Comparison of ENCODE assay signal across 10 mouse cellular contexts in genomic region chr11:115843891-115844239, GRCm38 (mm10). TPM values are rescaled to one million over a fixed set of nuclear protein-coding genes. Genes with fewer than 3 reads are reported as not detected.
A peak's percentile ranks its signal among the peaks of the same experiment; 100 is the strongest.
DNase-seq lines count a peak whose midpoint lies in the region; ATAC-seq and TF ChIP-seq lines count a peak whose summit lies in the region.
"Had no signal": no experiment of that assay in that cellular context is flagged by ENCODE, and none has a peak within 500 bp of the region (broad histone marks: within the 10 kb centered on the region; RNA-seq: fewer than 3 reads in every experiment).

No protein-coding gene starts in this region.

- H3K9me3 ChIP-seq in midbrain, embryonic 10.5 days (replicated peaks), result no peaks in the 10 kb centered on the region
- no peaks in the 10 kb centered on the region for H3K9me3 ChIP-seq in midbrain, embryonic 15.5 days
- H3K9me3 ChIP-seq in limb, embryonic 10.5 days (replicated peaks), result no peaks in the 10 kb centered on the region
- no peaks in the 10 kb centered on the region for H3K9me3 ChIP-seq in stomach, postnatal 0 days (ENCODE audit: control insufficient read depth, low read length)
- no peaks in the 10 kb centered on the region for H3K9me3 ChIP-seq in hindbrain, embryonic 16.5 days (ENCODE audit: control insufficient read depth, low read length)
- H3K9me3 ChIP-seq: embryonic facial prominence, embryonic 13.5 days had no signal

- no peak for DNase-seq in midbrain, embryonic 10.5 days (ENCODE audit: low spot score)
- DNase-seq in kidney, adult 8-10 months, result peak; percentile 95 to 98
- no peak for DNase-seq in limb, embryonic 10.5 days (ENCODE audit: low spot score)
- DNase-seq in stomach, postnatal 0 days (ENCODE audit: low spot score), result peak; percentile 91
- no peak for DNase-seq in left cerebral cortex, adult 18-20 months (ENCODE audit: low spot score in 2 of 2)
- DNase-seq: cerebellum, adult 2 months had no signal

- 86% methylated on average over 5 of the region's 5 CpGs for WGBS in midbrain, embryonic 10.5 days
- 88% methylated on average over 5 of the region's 5 CpGs for WGBS in midbrain, embryonic 15.5 days
- WGBS in limb, embryonic 10.5 days, result 90% methylated on average over 5 of the region's 5 CpGs
- 57% methylated on average over 5 of the region's 5 CpGs for WGBS in stomach, postnatal 0 days
- WGBS in hindbrain, embryonic 16.5 days, result 89% methylated on average over 5 of the region's 5 CpGs

- no peak overlapping the region for H3K4me2 ChIP-seq in midbrain, embryonic 15.5 days
- no peak overlapping the region for H3K4me2 ChIP-seq in stomach, postnatal 0 days (replicated peaks; ENCODE audit: low read depth)
- no peak overlapping the region for H3K4me2 ChIP-seq in hindbrain, embryonic 16.5 days (ENCODE audit: low read length)
- H3K4me2 ChIP-seq: embryonic facial prominence, embryonic 13.5 days had no signal

- no peak for TF ChIP-seq EP300 in stomach, postnatal 0 days (optimal IDR thresholded peaks at IDR 0.05)

- 0 out of 2 replicates have a peak overlapping the region, but pooled peaks have one; percentile 6 for H3K27ac ChIP-seq in midbrain, embryonic 10.5 days (replicated peaks)
- no peak overlapping the region for H3K27ac ChIP-seq in midbrain, embryonic 15.5 days
- peak overlapping the region; percentile 61; the same call in 1 of the 2 replicates for H3K27ac ChIP-seq in limb, embryonic 10.5 days
- H3K27ac ChIP-seq in stomach, postnatal 0 days (replicated peaks), result peak overlapping the region; percentile 88
- H3K27ac ChIP-seq in hindbrain, embryonic 16.5 days (ENCODE audit: low read depth, low read length), result no peak overlapping the region
- H3K27ac ChIP-seq: embryonic facial prominence, embryonic 13.5 days; macrophage had no signal

- H3K27me3 ChIP-seq in midbrain, embryonic 10.5 days (ENCODE audit: low read depth, poor library complexity, severe bottlenecking), result peaks cover 7% of the 10 kb centered on the region
- no peaks in the 10 kb centered on the region for H3K27me3 ChIP-seq in midbrain, embryonic 15.5 days (replicated peaks)
- H3K27me3 ChIP-seq in limb, embryonic 10.5 days (ENCODE audit: low read depth, poor library complexity, severe bottlenecking), result no peaks in the 10 kb centered on the region
- H3K27me3 ChIP-seq in stomach, postnatal 0 days (ENCODE audit: control insufficient read depth, insufficient read depth, low read length), result no peaks in the 10 kb centered on the region
- H3K27me3 ChIP-seq in hindbrain, embryonic 16.5 days (replicated peaks; ENCODE audit: control insufficient read depth, insufficient read depth, low read length), result no peaks in the 10 kb centered on the region
- H3K27me3 ChIP-seq: embryonic facial prominence, embryonic 13.5 days had no signal

- no peak overlapping the region for H3K4me3 ChIP-seq in midbrain, embryonic 10.5 days
- no peak overlapping the region for H3K4me3 ChIP-seq in midbrain, embryonic 15.5 days
- H3K4me3 ChIP-seq in limb, embryonic 10.5 days, result no peak overlapping the region
- no peak overlapping the region for H3K4me3 ChIP-seq in stomach, postnatal 0 days (ENCODE audit: low read depth, low read length)
- no peak overlapping the region for H3K4me3 ChIP-seq in hindbrain, embryonic 16.5 days (ENCODE audit: low read length)
- H3K4me3 ChIP-seq: embryonic facial prominence, embryonic 13.5 days had no signal

- TF ChIP-seq CTCF in stomach, postnatal 0 days (IDR thresholded peaks at IDR 0.05; ENCODE audit: low read depth), result no peak

- H3K4me1 ChIP-seq in midbrain, embryonic 10.5 days, result peaks cover 46% of the 10 kb centered on the region
- no peaks in the 10 kb centered on the region for H3K4me1 ChIP-seq in midbrain, embryonic 15.5 days
- H3K4me1 ChIP-seq in limb, embryonic 10.5 days, result peaks cover 47% of the 10 kb centered on the region
- peaks cover 2% of the 10 kb centered on the region; the same call in 1 of the 2 replicates for H3K4me1 ChIP-seq in stomach, postnatal 0 days (replicated peaks; ENCODE audit: control insufficient read depth, insufficient read depth)
- no peaks in the 10 kb centered on the region for H3K4me1 ChIP-seq in hindbrain, embryonic 16.5 days (ENCODE audit: control insufficient read depth, insufficient read depth, low read depth, low read length)

- no peak overlapping the region for H3K9ac ChIP-seq in midbrain, embryonic 15.5 days
- H3K9ac ChIP-seq in stomach, postnatal 0 days (ENCODE audit: low read length), result no peak overlapping the region
- no peak overlapping the region for H3K9ac ChIP-seq in hindbrain, embryonic 16.5 days (ENCODE audit: low read depth, low read length)
- H3K9ac ChIP-seq: embryonic facial prominence, embryonic 13.5 days had no signal

- ATAC-seq in midbrain, embryonic 15.5 days (replicated peaks), result no peak
- ATAC-seq in stomach, postnatal 0 days (ENCODE audit: low FRiP score, low TSS enrichment), result peak; percentile 86
- no peak for ATAC-seq in hindbrain, embryonic 16.5 days

- 0 out of 2 replicates have a peak, but pooled peaks cover 6% of the 10 kb centered on the region for H3K36me3 ChIP-seq in midbrain, embryonic 10.5 days
- no peaks in the 10 kb centered on the region for H3K36me3 ChIP-seq in midbrain, embryonic 15.5 days (replicated peaks)
- peaks cover 37% of the 10 kb centered on the region for H3K36me3 ChIP-seq in limb, embryonic 10.5 days
- H3K36me3 ChIP-seq in stomach, postnatal 0 days (ENCODE audit: control insufficient read depth, insufficient read depth, low read length), result peaks cover 3% of the 10 kb centered on the region; the same call in 1 of the 2 replicates
- no peaks in the 10 kb centered on the region for H3K36me3 ChIP-seq in hindbrain, embryonic 16.5 days (ENCODE audit: control insufficient read depth, insufficient read depth, low read length)

RNA-seq across cellular contexts. Expression of gene Myo15b, which starts 14.3 kb away (rescaled TPM):
- 0.12 and 0.21 TPM in 2 replicates for polyA plus RNA-seq in midbrain, embryonic 10.5 days (2016; fragmentation: Nextera tagmentation; extraction: Ambion mirVana)
- 0.03 and 0.10 TPM in 2 replicates for polyA plus RNA-seq in midbrain, embryonic 15.5 days (2015; fragmentation: Nextera tagmentation; extraction: Ambion mirVana)
- polyA plus RNA-seq in limb, embryonic 10.5 days (2016; fragmentation: Nextera tagmentation; extraction: Ambion mirVana), result 0.05 and 0.18 TPM in 2 replicates
- polyA plus RNA-seq in stomach, postnatal 0 days (2015; fragmentation: Nextera tagmentation; extraction: Ambion mirVana), result 16.0 and 18.2 TPM in 2 replicates
- under 1 TPM; 0.49 to 0.75 TPM for total RNA-seq in left cerebral cortex, adult 18-20 months (2021)
- 0.16 and 0.31 TPM in 2 replicates for polyA plus RNA-seq in hindbrain, embryonic 16.5 days (2015; fragmentation: Nextera tagmentation; extraction: Ambion mirVana)

RNA-seq across cellular contexts. Expression of gene Llgl2, which starts 20.0 kb away (rescaled TPM):
- polyA plus RNA-seq in midbrain, embryonic 10.5 days (2016; fragmentation: Nextera tagmentation; extraction: Ambion mirVana), result 5.5 and 5.9 TPM in 2 replicates
- polyA plus RNA-seq in midbrain, embryonic 15.5 days (2015; fragmentation: Nextera tagmentation; extraction: Ambion mirVana), result 0.84 and 1.0 TPM in 2 replicates
- polyA plus RNA-seq in limb, embryonic 10.5 days (2016; fragmentation: Nextera tagmentation; extraction: Ambion mirVana), result 11.2 and 12.3 TPM in 2 replicates
- 58.4 and 63.5 TPM in 2 replicates for polyA plus RNA-seq in stomach, postnatal 0 days (2015; fragmentation: Nextera tagmentation; extraction: Ambion mirVana)
- total RNA-seq in left cerebral cortex, adult 18-20 months (2021), result 1 to 10 TPM; 3.6 to 4.5 TPM
- 1.3 and 2.1 TPM in 2 replicates for polyA plus RNA-seq in hindbrain, embryonic 16.5 days (2015; fragmentation: Nextera tagmentation; extraction: Ambion mirVana)

RNA-seq across cellular contexts. Expression of gene Tsen54, which starts 29.3 kb away (rescaled TPM):
- polyA plus RNA-seq in midbrain, embryonic 10.5 days (2016; fragmentation: Nextera tagmentation; extraction: Ambion mirVana), result 35.3 and 39.7 TPM in 2 replicates
- polyA plus RNA-seq in midbrain, embryonic 15.5 days (2015; fragmentation: Nextera tagmentation; extraction: Ambion mirVana), result 24.8 and 27.9 TPM in 2 replicates
- polyA plus RNA-seq in limb, embryonic 10.5 days (2016; fragmentation: Nextera tagmentation; extraction: Ambion mirVana), result 42.5 and 48.8 TPM in 2 replicates
- 18.8 and 20.1 TPM in 2 replicates for polyA plus RNA-seq in stomach, postnatal 0 days (2015; fragmentation: Nextera tagmentation; extraction: Ambion mirVana)
- total RNA-seq in left cerebral cortex, adult 18-20 months (2021), result 10 to 100 TPM; 14.0 to 14.5 TPM
- 18.7 and 23.3 TPM in 2 replicates for polyA plus RNA-seq in hindbrain, embryonic 16.5 days (2015; fragmentation: Nextera tagmentation; extraction: Ambion mirVana)

RNA-seq across cellular contexts. Expression of gene Caskin2, which starts 30.4 kb away (rescaled TPM):
- polyA plus RNA-seq in midbrain, embryonic 10.5 days (2016; fragmentation: Nextera tagmentation; extraction: Ambion mirVana), result 17.5 and 18.6 TPM in 2 replicates
- polyA plus RNA-seq in midbrain, embryonic 15.5 days (2015; fragmentation: Nextera tagmentation; extraction: Ambion mirVana), result 9.4 and 11.1 TPM in 2 replicates
- polyA plus RNA-seq in limb, embryonic 10.5 days (2016; fragmentation: Nextera tagmentation; extraction: Ambion mirVana), result 18.1 and 18.9 TPM in 2 replicates
- polyA plus RNA-seq in stomach, postnatal 0 days (2015; fragmentation: Nextera tagmentation; extraction: Ambion mirVana), result 6.6 and 8.6 TPM in 2 replicates
- total RNA-seq in left cerebral cortex, adult 18-20 months (2021), result 10 to 100 TPM; 17.7 to 18.6 TPM
- polyA plus RNA-seq in hindbrain, embryonic 16.5 days (2015; fragmentation: Nextera tagmentation; extraction: Ambion mirVana), result 9.0 and 12.6 TPM in 2 replicates

RNA-seq across cellular contexts. Expression of gene Smim5, which starts 55.9 kb away (rescaled TPM):
- polyA plus RNA-seq in midbrain, embryonic 10.5 days (2016; fragmentation: Nextera tagmentation; extraction: Ambion mirVana), result 1.0 and 1.6 TPM in 2 replicates
- 1.2 and 1.4 TPM in 2 replicates for polyA plus RNA-seq in midbrain, embryonic 15.5 days (2015; fragmentation: Nextera tagmentation; extraction: Ambion mirVana)
- 1.7 and 2.0 TPM in 2 replicates for polyA plus RNA-seq in limb, embryonic 10.5 days (2016; fragmentation: Nextera tagmentation; extraction: Ambion mirVana)
- 16.8 and 17.9 TPM in 2 replicates for polyA plus RNA-seq in stomach, postnatal 0 days (2015; fragmentation: Nextera tagmentation; extraction: Ambion mirVana)
- under 1 TPM in 1 of 2 experiments, not detected in 1; 0.54 TPM for total RNA-seq in left cerebral cortex, adult 18-20 months (2021)
- 2.5 and 3.9 TPM in 2 replicates for polyA plus RNA-seq in hindbrain, embryonic 16.5 days (2015; fragmentation: Nextera tagmentation; extraction: Ambion mirVana)

Comparison
In these comparisons a context has a peak if more than half of its experiments do, and no peak if none do; other contexts are left out.
1. H3K27ac ChIP-seq: peak in midbrain, embryonic 10.5 days (single experiment), limb, embryonic 10.5 days (single experiment) and stomach, postnatal 0 days (single experiment); none in midbrain, embryonic 15.5 days (single experiment) and hindbrain, embryonic 16.5 days (single experiment).
2. DNase-seq: peak in kidney, adult 8-10 months (2 of 2) and stomach, postnatal 0 days (single experiment); none in midbrain, embryonic 10.5 days (single experiment), limb, embryonic 10.5 days (single experiment) and left cerebral cortex, adult 18-20 months (0 of 2).
3. RNA of gene Myo15b, which starts 14.3 kb away (polyA plus RNA-seq): 16.0 to 18.2 TPM in stomach, postnatal 0 days; 0.05 to 0.18 TPM in limb, embryonic 10.5 days, 0.16 to 0.31 TPM in hindbrain, embryonic 16.5 days, 0.12 to 0.21 TPM in midbrain, embryonic 10.5 days and 0.03 to 0.10 TPM in midbrain, embryonic 15.5 days; every median in the first group is over 10 times any median in the second.